Mouse (Mus musculus) liver, embryonic 14.5 days (tissue): ENCODE measurements at regions not wholly inside any gene's neighbourhood (a gene's known extent, or its start where the extent isn't known, plus 50 kb on each side); places are given as distances from the start of the nearest gene placed in this dataset.

Experiments
- ATAC-seq: fragments of 200-750 bp; cut with Nextera tagmentation; 2 replicates; pipeline ENCODE4 v1.8.0; 2017; ENCODE audit warnings: moderate number of reproducible peaks, mild to moderate bottlenecking, moderate library complexity; ENCODE audit not compliant: insufficient read depth
- DNase-seq, 3 experiments: peaks; one replicate each; pipeline ENCODE4 v3.0.0-alpha.2; 2012 to 2013; ENCODE audit warnings: low read depth in 3 of 3, low spot score in 3 of 3
- H3K27ac ChIP-seq: fragments of 300-500 bp; sonication (generic); 2 replicates; pipeline ENCODE4 v1.5.1; 2014; ENCODE audit warnings: moderate library complexity, mild to moderate bottlenecking, control low read depth, inconsistent platforms
- H3K27me3 ChIP-seq: fragments of 300-500 bp; sonication (generic); 2 replicates; pipeline ENCODE4 v1.6.1; 2014; ENCODE audit warnings: mild to moderate bottlenecking, low read length, moderate library complexity; ENCODE audit not compliant: control insufficient read depth, insufficient read depth
- H3K36me3 ChIP-seq: fragments of 300-500 bp; sonication (generic); replicated peaks from 2 replicates; pipeline ENCODE4 v1.6.1; 2014; ENCODE audit warnings: low read depth; ENCODE audit not compliant: control insufficient read depth, insufficient read depth
- H3K4me1 ChIP-seq, 2 experiments: fragments of 200-500 bp in 1 of 2; fragments of 300-500 bp in 1 of 2; sonication (generic) in 1 of 2; replicated peaks; 2 replicates each; pipeline ENCODE4 v1.6.1; 2012 to 2014; ENCODE audit warnings: antibody characterized with exemption in 1 of 2, inconsistent platforms in 1 of 2, low read length in 1 of 2; ENCODE audit not compliant: control insufficient read depth in 2 of 2, insufficient read depth in 2 of 2
- H3K4me2 ChIP-seq: fragments of 300-500 bp; sonication (generic); 2 replicates; pipeline ENCODE4 v1.6.1; 2014; ENCODE audit warnings: low read depth, mild to moderate bottlenecking, control low read depth, moderate library complexity
- H3K4me3 ChIP-seq, 2 experiments: fragments of 200-500 bp in 1 of 2; fragments of 300-500 bp in 1 of 2; sonication (generic) in 1 of 2; 2 replicates each; pipeline ENCODE4 v1.5.1; 2012 to 2014; ENCODE audit warnings: low read depth in 2 of 2, low read length in 2 of 2, mild to moderate bottlenecking in 2 of 2, control low read depth in 1 of 2, inconsistent platforms in 1 of 2, moderate library complexity in 1 of 2; ENCODE audit not compliant: insufficient read depth in 1 of 2
- H3K9ac ChIP-seq: fragments of 300-500 bp; sonication (generic); replicated peaks from 2 replicates; pipeline ENCODE4 v1.6.1; 2014; ENCODE audit warnings: mild to moderate bottlenecking, control low read depth, moderate library complexity
- H3K9me3 ChIP-seq: fragments of 300-500 bp; sonication (generic); 2 replicates; pipeline ENCODE4 v1.6.1; 2016; ENCODE audit warnings: low read length, mixed read lengths; ENCODE audit not compliant: control insufficient read depth
- CTCF ChIP-seq: IDR thresholded peaks from 2 replicates; pipeline ENCODE4 v1.5.1; 2016; ENCODE audit warnings: antibody characterized with exemption, low read depth, control low read depth
- EP300 ChIP-seq: IDR thresholded peaks from 2 replicates; pipeline ENCODE4 v1.6.1; 2016; ENCODE audit warnings: antibody characterized with exemption, low read depth
- WGBS: fragments of 180-500 bp; shearing (Covaris S2); extraction: QIAGEN DNeasy Blood & Tissue Kit; methylation state at CpG from one replicate; pipeline ENCODE4 v1.1.7; 2014; ENCODE audit not compliant: insufficient replicate concordance; 5-methylcytosine and 5-hydroxymethylcytosine counted together

DNA sequence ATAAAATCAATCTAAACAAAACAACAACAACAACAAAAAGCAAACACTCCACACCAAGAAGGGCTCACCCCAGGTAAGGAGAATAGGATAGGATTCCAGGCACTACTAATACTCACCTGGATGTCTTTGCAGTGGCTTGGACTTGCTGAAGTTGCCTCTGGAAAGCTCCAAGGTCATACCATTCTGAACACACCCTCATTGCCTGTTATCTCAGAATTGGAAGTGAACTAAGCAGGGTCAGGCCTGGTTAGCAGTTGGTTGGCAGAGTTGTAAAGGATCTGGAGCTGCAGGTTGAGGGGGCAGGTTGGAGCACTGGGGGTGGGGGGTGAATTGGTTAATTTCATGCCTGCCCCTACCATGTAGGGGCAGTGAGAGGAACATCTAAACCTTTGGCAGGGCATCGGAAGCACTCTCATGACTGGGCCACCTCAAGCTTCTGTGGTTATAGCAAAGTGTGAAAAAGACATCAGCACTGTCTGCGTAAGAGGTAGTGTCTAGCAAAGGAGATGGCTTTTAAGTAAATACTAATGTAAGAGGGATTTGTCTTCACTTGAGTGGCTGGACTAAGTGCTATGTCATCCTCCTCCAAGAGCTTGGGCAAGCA is 169.5 kb downstream of the Cd47 start:
- no peak overlapping the region for H3K9ac ChIP-seq
- no peak overlapping the region for H3K4me2 ChIP-seq
- WGBS: 68% methylated on average over 2 of the region's 2 CpGs
- no peaks in the 10 kb centered on the region for H3K36me3 ChIP-seq
- no peaks in the 10 kb centered on the region for H3K27me3 ChIP-seq
- H3K4me1 ChIP-seq: peaks cover 3 to 15% of the 10 kb centered on the region in 2 experiments; a peak in 3 of 4 replicates
- H3K27ac ChIP-seq: no peak overlapping the region
- DNase-seq: no peak
- no peaks in the 10 kb centered on the region for H3K9me3 ChIP-seq
- H3K4me3 ChIP-seq: no peak overlapping the region
- no peak for ATAC-seq
- TF ChIP-seq EP300 (no peak), CTCF (no peak)

- TF ChIP-seq EP300 (no peak), CTCF (no peak)
- H3K27ac ChIP-seq: no peak overlapping the region
- no peaks in the 10 kb centered on the region for H3K27me3 ChIP-seq
- no peak overlapping the region for H3K4me2 ChIP-seq
- ATAC-seq: no peak
- 40% methylated on average over 2 of the region's 2 CpGs for WGBS
- H3K4me1 ChIP-seq: peaks cover 0 to 9% of the 10 kb centered on the region in 2 experiments; a peak in 2 of 4 replicates
- no peak for DNase-seq
- H3K9ac ChIP-seq: no peak overlapping the region
- no peak overlapping the region for H3K4me3 ChIP-seq
- H3K36me3 ChIP-seq: no peaks in the 10 kb centered on the region
- H3K9me3 ChIP-seq: no peaks in the 10 kb centered on the region
These were observed 170.0 kb downstream of the Cd47 start for GRCm38 (mm10) chr16:49970297-49970804.

DNA sequence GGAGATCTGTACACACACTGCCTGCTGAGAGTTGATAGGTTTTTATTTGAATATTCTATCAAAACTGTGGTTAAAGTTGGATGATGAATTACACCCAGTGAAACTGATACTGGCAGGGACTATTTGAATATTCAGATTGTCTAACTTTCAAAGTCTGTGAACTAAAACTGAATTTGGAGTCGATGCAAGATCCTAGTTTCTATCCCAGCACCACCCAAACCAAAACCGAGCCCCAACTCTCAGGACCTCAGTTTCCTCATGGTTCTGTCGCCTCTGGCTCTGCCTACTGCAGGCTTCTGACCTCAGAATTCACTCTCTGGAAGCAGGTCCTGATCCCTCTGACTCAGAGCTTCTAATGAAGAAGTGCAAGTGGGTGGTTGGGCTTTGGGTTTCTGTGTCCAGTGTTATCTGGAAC is 170.8 kb downstream of the Cd47 start:
- no peak overlapping the region for H3K27ac ChIP-seq

DNA sequence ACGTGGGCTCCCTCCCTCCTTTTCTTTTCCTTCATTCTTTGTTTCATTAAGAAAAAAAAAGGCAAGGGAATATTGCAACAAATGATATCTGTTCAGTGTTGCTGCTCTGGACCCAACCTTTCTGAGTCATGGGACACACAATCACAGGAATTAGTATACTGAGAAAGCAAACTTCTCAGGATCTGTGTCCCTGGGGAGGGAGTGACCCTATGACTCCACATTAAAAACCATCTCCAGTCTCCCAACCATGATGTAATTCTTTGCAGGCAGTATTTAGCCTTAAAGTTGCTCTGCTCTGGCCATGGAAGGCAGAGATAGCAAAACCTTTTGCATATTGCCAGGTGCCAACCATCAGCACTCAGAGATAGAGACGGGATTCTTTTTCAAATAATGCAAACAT is 176.9 kb downstream of the Cd47 start:
- Histone ChIP-seq H3K27ac (no peak overlapping the region), H3K4me2 (no peak overlapping the region), H3K4me3 (no peak overlapping the region), H3K9me3 (no peaks in the 10 kb centered on the region), H3K4me1 (no peaks in the 10 kb centered on the region), H3K9ac (no peak overlapping the region), H3K27me3 (no peaks in the 10 kb centered on the region), H3K36me3 (no peaks in the 10 kb centered on the region)
- 51% methylated on average over 2 of the region's 2 CpGs for WGBS
- ATAC-seq (no peak), DNase-seq (no peak)
- TF ChIP-seq CTCF (no peak), EP300 (no peak)

More for the DNA sequence above, 170.8 kb downstream of the Cd47 start:
- ATAC-seq (no peak), DNase-seq (no peak)
- no peak overlapping the region for H3K9ac ChIP-seq
- no peaks in the 10 kb centered on the region for H3K36me3 ChIP-seq
- H3K9me3 ChIP-seq: no peaks in the 10 kb centered on the region
- no peak overlapping the region for H3K4me2 ChIP-seq
- H3K27me3 ChIP-seq: no peaks in the 10 kb centered on the region
- WGBS: 49% methylated on average over 3 of the region's 3 CpGs
- peaks cover 0 to 4% of the 10 kb centered on the region in 2 experiments; a peak in 1 of 4 replicates for H3K4me1 ChIP-seq
- no peak overlapping the region for H3K4me3 ChIP-seq
- TF ChIP-seq CTCF: no peak
- TF ChIP-seq EP300: no peak

GRCm38 (mm10) chr16:49979426-49979940 is 179.2 kb downstream of the Cd47 start:
- Histone ChIP-seq H3K36me3 (no peaks in the 10 kb centered on the region), H3K9ac (no peak overlapping the region), H3K4me3 (no peak overlapping the region), H3K4me1 (peaks cover 0 to 2% of the 10 kb centered on the region in 2 experiments; a peak in 1 of 4 replicates), H3K27me3 (no peaks in the 10 kb centered on the region), H3K27ac (no peak overlapping the region), H3K4me2 (no peak overlapping the region), H3K9me3 (no peaks in the 10 kb centered on the region)
- DNase-seq (no peak), ATAC-seq (no peak)
- no peak for TF ChIP-seq CTCF
- TF ChIP-seq EP300: no peak
- WGBS: 58% methylated on average over 4 of the region's 4 CpGs
